Mouse (Mus musculus) kidney, embryonic 14.5 days (tissue): ENCODE data around the gene Dbil5. TPM values are rescaled to one million over a fixed set of nuclear protein-coding genes. Genes with fewer than 3 reads are reported as not detected.
"Not testable (repeated sequence)": the region's sequence is repeated elsewhere in the genome, so short reads cannot be mapped to it uniquely, and the experiment has no call there.

ENCODE experiments used
- ATAC-seq: fragments of 200-750 bp; cut with Nextera tagmentation; 2 replicates; pipeline ENCODE4 v1.8.0; 2017; ENCODE audit warnings: moderate number of reproducible peaks, mild to moderate bottlenecking, moderate TSS enrichment, moderate library complexity; ENCODE audit not compliant: low FRiP score, low TSS enrichment
- H3K27ac ChIP-seq: fragments of 300-500 bp; sonication (generic); 2 replicates; pipeline ENCODE4 v1.5.1; 2014; ENCODE audit warnings: low read depth, mild to moderate bottlenecking, low read length, moderate library complexity, mixed read lengths
- H3K27me3 ChIP-seq: fragments of 300-500 bp; sonication (generic); 2 replicates; pipeline ENCODE4 v1.6.1; 2014; ENCODE audit warnings: mild to moderate bottlenecking, low read length; ENCODE audit not compliant: control insufficient read depth, insufficient read depth
- H3K36me3 ChIP-seq: fragments of 300-500 bp; sonication (generic); 2 replicates; pipeline ENCODE4 v1.6.1; 2014; ENCODE audit warnings: low read length, mixed read lengths; ENCODE audit not compliant: control insufficient read depth, insufficient read depth
- H3K4me1 ChIP-seq: fragments of 300-500 bp; sonication (generic); 2 replicates; pipeline ENCODE4 v1.6.1; 2014; ENCODE audit warnings: low read length, mixed read lengths; ENCODE audit not compliant: control insufficient read depth, insufficient read depth
- H3K4me2 ChIP-seq: fragments of 300-500 bp; sonication (generic); replicated peaks from 2 replicates; pipeline ENCODE4 v1.6.1; 2014; ENCODE audit warnings: low read depth, mild to moderate bottlenecking, low read length
- H3K4me3 ChIP-seq: fragments of 300-500 bp; sonication (generic); 2 replicates; pipeline ENCODE4 v1.5.1; 2014; ENCODE audit warnings: mild to moderate bottlenecking, low read length
- H3K9ac ChIP-seq: fragments of 300-500 bp; sonication (generic); 2 replicates; pipeline ENCODE4 v1.6.1; 2014; ENCODE audit warnings: low read depth, mild to moderate bottlenecking, low read length, moderate library complexity
- H3K9me3 ChIP-seq: fragments of 300-500 bp; sonication (generic); 2 replicates; pipeline ENCODE4 v1.6.1; 2016; ENCODE audit warnings: low read length; ENCODE audit not compliant: control insufficient read depth
- WGBS: fragments of 180-500 bp; shearing (Covaris S2); extraction: QIAGEN DNeasy Blood & Tissue Kit; methylation state at CpG from one replicate; pipeline ENCODE4 v1.1.7; 2014; 5-methylcytosine and 5-hydroxymethylcytosine counted together
- polyA plus RNA-seq: library from polyadenylated mRNA; unstranded; fragments of >200 nt; fragmentation: Nextera tagmentation; extraction: Ambion mirVana; gene quantifications from 2 replicates; pipeline ENCODE4 v1.2.1, GENCODE M21; 2014

Gene Dbil5
- polyA plus RNA-seq, 1 experiment from 2014 or later, result 1.6 TPM

- no peak for ATAC-seq
- H3K9me3 ChIP-seq, result no peaks in the 10 kb centered on the region
- no peak overlapping the region for H3K4me2 ChIP-seq
Observed at GRCm38 (mm10) chr11:76196275-76196976, 21.0 kb upstream of the Dbil5 start.

DNA sequence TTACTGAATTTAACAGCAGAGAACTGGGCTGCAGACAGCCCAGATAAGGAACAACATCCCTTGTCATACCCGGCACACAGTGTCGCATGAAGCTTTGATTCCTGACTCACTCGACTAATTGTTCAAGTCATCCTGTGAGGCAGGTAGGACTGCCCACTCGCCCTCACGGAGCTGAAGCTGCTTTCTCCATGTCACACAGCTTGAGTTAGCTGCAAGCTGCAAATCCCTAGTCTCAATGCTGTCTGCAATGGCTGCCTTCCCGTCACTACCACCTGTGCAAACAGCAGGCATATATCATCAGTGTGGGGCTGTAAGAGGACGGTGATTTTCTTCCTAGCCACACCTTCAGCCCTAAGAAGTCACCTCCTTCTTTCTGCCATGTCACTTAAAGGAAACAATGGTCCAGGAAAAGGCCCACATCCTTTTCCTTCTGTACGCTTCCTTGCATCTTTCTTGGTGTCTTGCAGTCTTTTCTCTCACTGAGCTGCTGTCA lies 20.4 kb upstream of the Dbil5 start:
- H3K9me3 ChIP-seq, result no peaks in the 10 kb centered on the region
- H3K27me3 ChIP-seq, result no peaks in the 10 kb centered on the region
- H3K4me2 ChIP-seq, result no peak overlapping the region
- H3K4me3 ChIP-seq, result no peak overlapping the region
- ATAC-seq, result no peak
- no peak overlapping the region for H3K9ac ChIP-seq
- no peaks in the 10 kb centered on the region for H3K36me3 ChIP-seq
- no peaks in the 10 kb centered on the region for H3K4me1 ChIP-seq
- 44% methylated on average over 8 of the region's 8 CpGs for WGBS
- H3K27ac ChIP-seq, result no peak overlapping the region; the same call in 1 of the 2 replicates

More at GRCm38 (mm10) chr11:76196275-76196976, 21.0 kb upstream of the Dbil5 start:
- Histone ChIP-seq H3K4me1 (no peaks in the 10 kb centered on the region), H3K4me3 (no peak overlapping the region), H3K9ac (no peak overlapping the region), H3K27ac (no peak overlapping the region), H3K36me3 (no peaks in the 10 kb centered on the region), H3K27me3 (no peaks in the 10 kb centered on the region)
- 62% methylated on average over 8 of the region's 8 CpGs for WGBS

- Histone ChIP-seq H3K4me2 (peak overlapping the region; percentile 99), H3K36me3 (peaks cover 16% of the 10 kb centered on the region; the same call in 1 of the 2 replicates), H3K4me3 (peak overlapping the region; percentile 87), H3K4me1 (0 out of 2 replicates have a peak, but pooled peaks cover 9% of the 10 kb centered on the region), H3K27ac (no peak overlapping the region), H3K9ac (peak overlapping the region; percentile 91), H3K27me3 (no peaks in the 10 kb centered on the region), H3K9me3 (no peaks in the 10 kb centered on the region)
- under 1% methylated on average over 75 of the region's 90 CpGs for WGBS
- ATAC-seq, result peak; percentile 99
Observed at GRCm38 (mm10) chr11:76201761-76202674, 15.4 kb upstream of the Dbil5 start.

- WGBS, result 86% methylated on average over 5 of the region's 5 CpGs
- Histone ChIP-seq H3K9ac (no peak overlapping the region), H3K4me3 (no peak overlapping the region), H3K36me3 (peaks cover 43% of the 10 kb centered on the region), H3K4me1 (0 out of 2 replicates have a peak, but pooled peaks cover 9% of the 10 kb centered on the region), H3K4me2 (no peak overlapping the region), H3K27me3 (no peaks in the 10 kb centered on the region), H3K27ac (no peak overlapping the region), H3K9me3 (no peaks in the 10 kb centered on the region)
- ATAC-seq, result no peak
Observed at GRCm38 (mm10) chr11:76206793-76207192, 10.6 kb upstream of the Dbil5 start.

- Histone ChIP-seq H3K4me2 (no peak overlapping the region), H3K27ac (no peak overlapping the region), H3K4me1 (no peaks in the 10 kb centered on the region), H3K9me3 (no peaks in the 10 kb centered on the region), H3K36me3 (peaks cover 57% of the 10 kb centered on the region), H3K9ac (no peak overlapping the region), H3K4me3 (no peak overlapping the region), H3K27me3 (no peaks in the 10 kb centered on the region)
- WGBS, result 87% methylated on average over 13 of the region's 13 CpGs
- ATAC-seq, result no peak
Observed at GRCm38 (mm10) chr11:76210228-76210985, 7.0 kb upstream of the Dbil5 start.

- H3K36me3 ChIP-seq, result peaks cover 51% of the 10 kb centered on the region
- not testable (repeated sequence) for H3K4me2 ChIP-seq, H3K9ac ChIP-seq, H3K27me3 ChIP-seq, H3K9me3 ChIP-seq, H3K4me3 ChIP-seq, H3K27ac ChIP-seq, H3K4me1 ChIP-seq, ATAC-seq
- WGBS, result 89% methylated on average over 3 of the region's 6 CpGs
Observed at GRCm38 (mm10) chr11:76211595-76211994, 5.8 kb upstream of the Dbil5 start.

DNA sequence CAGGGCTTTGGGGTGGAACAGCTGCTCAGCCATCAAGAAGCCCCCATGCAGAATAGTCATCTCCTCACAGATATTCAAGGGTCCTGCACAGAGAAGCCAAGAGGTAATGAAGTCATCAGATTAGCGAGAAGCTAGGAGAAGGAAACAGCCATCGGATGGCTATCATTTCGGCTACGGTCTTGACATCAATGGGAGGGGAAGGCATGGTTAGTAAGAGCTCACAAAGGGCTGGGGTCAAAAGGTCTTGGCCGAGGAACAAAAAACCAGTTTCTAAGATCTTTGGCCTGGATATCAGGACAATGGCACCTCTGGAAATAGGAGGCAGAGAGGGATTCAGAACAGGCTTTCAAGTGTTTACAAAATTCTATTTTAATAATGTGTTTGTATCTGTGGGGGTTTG lies 3.6 kb upstream of the Dbil5 start:
- Histone ChIP-seq H3K9ac (no peak overlapping the region), H3K36me3 (peaks cover 32% of the 10 kb centered on the region), H3K27me3 (no peaks in the 10 kb centered on the region), H3K4me1 (peaks cover 6% of the 10 kb centered on the region; the same call in 1 of the 2 replicates), H3K4me3 (no peak overlapping the region), H3K27ac (no peak overlapping the region), H3K9me3 (no peaks in the 10 kb centered on the region), H3K4me2 (no peak overlapping the region)
- WGBS, result 83% methylated on average over 5 of the region's 5 CpGs
- ATAC-seq, result no peak

GRCm38 (mm10) chr11:76215011-76215410 lies 2.4 kb upstream of the Dbil5 start:
- no peak overlapping the region for H3K9ac ChIP-seq
- no peaks in the 10 kb centered on the region for H3K9me3 ChIP-seq
- no peak overlapping the region for H3K27ac ChIP-seq
- no peak for ATAC-seq
- no peaks in the 10 kb centered on the region for H3K27me3 ChIP-seq
- 93% methylated on average over 2 of the region's 2 CpGs for WGBS
- no peak overlapping the region for H3K4me2 ChIP-seq
- peaks cover 6% of the 10 kb centered on the region; the same call in 1 of the 2 replicates for H3K4me1 ChIP-seq
- peaks cover 25% of the 10 kb centered on the region for H3K36me3 ChIP-seq
- H3K4me3 ChIP-seq, result no peak overlapping the region
